Mouse (Mus musculus) megakaryocyte progenitor cell, adult 5-6 weeks (primary cell): Measurements from ENCODE around the gene Slc45a3. TPM values are rescaled to one million over a fixed set of nuclear protein-coding genes. Genes with fewer than 3 reads are reported as not detected.

Source experiments
- ATAC-seq: replicated peaks from 2 replicates; pipeline ENCODE4 v1.8.0; 2016; ENCODE audit warnings: mild to moderate bottlenecking, moderate TSS enrichment, inconsistent platforms; ENCODE audit not compliant: poor library complexity
- total RNA-seq, 2 experiments: library from RNA; stranded (forward) in 1 of 2; stranded (reverse) in 1 of 2; fragments of 157-497, 149-512 nt in 1 of 2; fragments of 200-1000 nt in 1 of 2; gene quantifications; 2 replicates each; pipeline versions ENCODE4 v1.2.3 to v1.2.4; 2015 to 2017

Slc45a3 gene
- total RNA-seq (2015) (1.6 and 2.7 TPM in 2 replicates), total RNA-seq (2017) (1.1 and 1.6 TPM in 2 replicates)

DNA sequence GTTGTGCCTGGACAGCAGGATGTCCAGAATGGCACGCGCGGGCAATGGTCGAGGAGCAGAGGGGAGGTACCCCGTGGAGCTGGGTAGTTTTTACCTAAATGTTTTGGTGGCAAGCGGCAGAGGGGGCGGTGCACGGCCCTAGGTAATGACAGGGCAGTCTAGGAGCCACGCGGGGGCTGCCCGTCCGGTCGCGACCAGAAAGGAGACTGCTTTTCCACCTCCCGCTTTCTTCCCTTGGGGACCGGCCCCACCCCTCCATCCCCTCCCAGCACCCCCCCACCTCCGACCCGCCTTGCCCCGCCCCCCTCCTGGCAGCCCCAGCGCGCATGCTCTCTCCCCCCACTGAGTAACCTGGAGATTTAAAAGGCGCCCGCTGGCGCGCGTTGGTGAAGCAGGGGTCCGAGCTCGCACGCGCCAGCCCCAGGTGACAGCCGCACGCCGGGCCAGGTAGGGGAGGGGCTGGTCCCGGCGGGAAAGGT is at the start of gene Slc45a3:
Gene Slc45a3 (plus strand): TSS at position 362 of the 479 bp plus-strand sequence.
- ATAC-seq, result peak; percentile 32

DNA sequence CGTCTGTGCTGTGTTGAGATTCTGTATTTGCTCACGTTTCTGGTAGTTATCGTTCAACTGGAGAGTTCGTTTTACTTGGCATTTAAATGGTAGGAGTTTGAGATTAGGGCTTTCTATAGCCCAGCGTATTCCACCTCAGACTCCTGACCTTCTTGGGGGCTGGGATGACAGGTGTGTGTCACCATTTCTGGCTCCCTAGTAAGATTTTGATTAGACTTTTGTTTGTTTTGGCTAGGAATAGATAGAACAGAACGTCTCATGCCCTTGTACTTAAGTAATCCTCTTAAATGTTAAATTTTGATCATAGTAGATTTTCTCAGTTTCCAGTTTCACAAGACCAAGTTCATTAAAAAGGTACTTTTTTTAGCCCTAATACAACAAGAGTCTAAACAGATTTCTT is 45.1 kb upstream of the Slc45a3 start:
- no peak for ATAC-seq

DNA sequence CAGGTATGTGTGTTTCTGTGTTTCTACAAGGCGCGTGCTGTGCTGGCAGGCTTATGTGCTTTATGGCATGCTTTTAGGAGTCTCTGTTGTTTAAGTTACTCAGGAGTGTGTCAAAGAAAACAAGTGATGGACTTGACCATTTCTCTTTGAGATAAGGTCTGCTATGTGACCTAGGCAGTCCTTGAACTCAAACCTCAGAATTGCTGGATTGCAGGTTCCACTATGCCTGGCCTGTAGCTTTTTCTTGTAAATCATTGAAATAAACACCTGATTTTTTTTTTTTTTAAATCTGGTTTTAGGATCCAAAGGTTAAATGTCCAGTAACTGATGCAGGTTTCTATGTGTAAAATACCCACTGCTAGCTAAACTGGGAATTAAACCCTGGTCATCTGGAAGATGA is 43.7 kb upstream of the Slc45a3 start:
- ATAC-seq, result no peak

DNA sequence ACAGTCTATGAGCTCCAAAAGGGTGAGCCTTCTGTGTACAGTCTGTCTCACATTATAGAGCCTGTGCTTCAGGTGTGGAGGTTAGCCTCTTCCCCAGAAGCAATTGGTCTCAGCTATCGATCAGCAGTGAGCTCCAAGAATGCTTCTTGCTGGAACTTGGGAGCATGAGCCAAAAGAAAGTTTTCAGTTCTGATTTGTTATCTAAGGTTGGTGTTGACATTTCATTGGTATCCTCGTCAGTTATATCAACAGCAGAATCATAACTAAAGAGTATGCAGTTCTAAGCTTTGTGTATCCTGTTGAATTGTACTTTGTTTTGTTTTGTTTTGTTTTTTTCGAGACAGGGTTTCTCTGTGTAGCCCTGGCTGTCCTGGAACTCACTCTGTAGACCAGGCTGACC is 40.7 kb upstream of the Slc45a3 start:
- ATAC-seq, result no peak

DNA sequence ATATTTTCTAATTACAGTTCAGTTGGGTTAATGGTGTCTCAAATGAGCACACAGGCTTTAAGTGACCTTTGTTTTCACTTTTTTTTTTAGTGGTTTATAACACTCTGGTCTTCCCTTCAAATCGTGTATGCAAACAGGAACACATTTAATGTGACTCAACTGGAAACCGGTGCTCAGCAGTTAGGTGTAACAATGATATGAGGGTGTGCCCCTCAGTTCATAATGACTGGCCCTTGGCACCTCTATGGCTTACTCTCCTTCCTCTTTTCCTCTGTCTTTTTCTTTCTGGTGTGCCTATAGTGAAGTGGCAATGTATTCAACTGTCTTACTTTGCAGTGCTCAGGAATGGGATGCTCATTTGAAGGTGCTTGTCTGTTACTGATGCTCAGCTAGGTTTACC is 29.3 kb upstream of the Slc45a3 start:
- no peak for ATAC-seq

DNA sequence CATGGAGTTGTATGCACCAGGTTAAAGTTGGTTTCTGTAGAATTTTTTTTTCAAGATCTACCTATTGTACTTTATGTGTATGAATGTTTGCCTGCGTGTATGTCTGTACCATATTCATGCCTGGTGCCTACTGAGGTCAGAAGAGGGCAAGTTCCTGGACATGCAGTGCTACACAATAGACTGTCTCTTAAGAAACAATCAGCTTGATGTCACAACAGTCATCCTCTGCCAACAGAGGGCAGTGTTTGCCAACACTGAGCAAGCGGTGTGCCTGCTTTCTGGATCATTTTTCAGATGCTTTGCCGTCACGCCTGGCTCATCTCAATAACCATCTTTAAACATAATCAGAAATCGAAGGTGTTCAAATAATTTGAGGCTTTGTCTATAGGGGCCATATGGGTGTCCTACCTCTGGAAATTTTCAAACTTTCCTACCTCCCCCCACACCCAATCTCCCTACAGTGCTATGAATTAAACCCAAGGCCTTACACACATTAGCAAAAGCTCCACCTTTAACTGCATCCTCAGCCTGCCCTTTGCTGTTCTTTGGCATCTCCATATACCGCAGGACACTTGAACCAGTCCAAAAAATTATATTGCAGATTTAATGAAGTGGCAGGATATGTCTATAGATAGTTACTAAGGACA is 25.0 kb upstream of the Slc45a3 start:
- peak; percentile 88 for ATAC-seq

DNA sequence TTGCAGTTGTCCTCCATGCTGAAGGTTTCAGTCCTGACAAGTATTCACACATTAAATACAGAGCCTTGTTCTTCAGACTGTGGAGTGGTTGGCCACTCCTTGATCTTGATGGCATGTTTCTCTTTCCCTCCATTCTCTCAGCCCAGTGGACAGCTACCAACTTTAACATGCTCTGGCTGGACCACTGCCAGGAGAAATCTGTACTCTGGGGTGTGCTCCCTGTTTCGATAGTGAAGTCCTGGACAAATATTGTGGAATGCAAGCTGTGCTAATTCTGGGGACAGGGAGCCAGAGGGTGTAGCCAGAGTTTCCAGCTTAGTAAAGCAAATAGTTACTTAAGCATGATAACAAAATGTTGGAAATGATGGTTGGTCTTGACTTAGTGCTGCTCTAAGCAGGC is 24.0 kb upstream of the Slc45a3 start:
- no peak for ATAC-seq

DNA sequence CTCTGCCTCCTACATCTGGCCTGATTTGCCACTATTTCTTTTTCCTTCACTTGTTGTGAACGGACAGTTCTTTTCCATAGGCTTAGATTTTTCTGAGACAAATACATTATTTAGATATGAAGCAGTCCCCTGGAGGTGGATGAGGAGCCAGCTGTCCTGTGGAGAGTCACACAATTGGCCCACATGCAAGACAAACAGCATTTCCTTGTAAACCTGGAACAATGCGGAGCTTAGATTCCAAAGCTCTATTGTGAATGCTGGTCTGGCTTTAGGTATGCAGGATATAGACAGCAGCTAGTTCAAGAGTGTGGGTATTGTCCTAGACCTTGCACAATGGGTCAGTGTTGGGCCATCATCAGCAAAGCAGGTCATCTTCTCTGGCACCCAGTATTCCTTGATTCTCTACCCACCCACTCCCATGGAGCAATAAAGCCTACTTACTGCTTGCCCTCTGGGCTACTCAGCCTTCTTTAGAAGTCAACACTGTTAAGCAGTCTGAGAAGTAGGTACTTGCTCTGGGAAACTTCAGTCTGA is 22.0 kb upstream of the Slc45a3 start:
- no peak for ATAC-seq

DNA sequence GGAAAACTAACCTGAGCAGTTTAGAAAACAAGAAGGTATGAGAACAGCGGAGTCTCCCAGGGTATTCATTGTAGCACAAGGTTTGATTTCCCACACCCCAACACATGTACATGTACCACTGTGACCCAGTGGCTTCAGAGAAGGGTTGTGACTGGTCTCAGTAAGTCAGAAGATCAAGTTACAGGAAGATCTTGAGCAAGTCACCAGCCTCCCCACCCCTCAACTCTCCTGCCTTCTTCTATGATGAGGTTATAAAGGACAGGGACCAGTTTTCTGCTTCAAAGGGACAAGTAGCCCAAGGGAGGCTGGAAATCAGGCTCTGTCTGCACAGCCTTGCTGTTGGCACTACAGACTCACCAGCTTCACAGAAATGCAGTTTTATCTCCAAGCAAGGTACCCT is 21.3 kb upstream of the Slc45a3 start:
- ATAC-seq, result no peak

DNA sequence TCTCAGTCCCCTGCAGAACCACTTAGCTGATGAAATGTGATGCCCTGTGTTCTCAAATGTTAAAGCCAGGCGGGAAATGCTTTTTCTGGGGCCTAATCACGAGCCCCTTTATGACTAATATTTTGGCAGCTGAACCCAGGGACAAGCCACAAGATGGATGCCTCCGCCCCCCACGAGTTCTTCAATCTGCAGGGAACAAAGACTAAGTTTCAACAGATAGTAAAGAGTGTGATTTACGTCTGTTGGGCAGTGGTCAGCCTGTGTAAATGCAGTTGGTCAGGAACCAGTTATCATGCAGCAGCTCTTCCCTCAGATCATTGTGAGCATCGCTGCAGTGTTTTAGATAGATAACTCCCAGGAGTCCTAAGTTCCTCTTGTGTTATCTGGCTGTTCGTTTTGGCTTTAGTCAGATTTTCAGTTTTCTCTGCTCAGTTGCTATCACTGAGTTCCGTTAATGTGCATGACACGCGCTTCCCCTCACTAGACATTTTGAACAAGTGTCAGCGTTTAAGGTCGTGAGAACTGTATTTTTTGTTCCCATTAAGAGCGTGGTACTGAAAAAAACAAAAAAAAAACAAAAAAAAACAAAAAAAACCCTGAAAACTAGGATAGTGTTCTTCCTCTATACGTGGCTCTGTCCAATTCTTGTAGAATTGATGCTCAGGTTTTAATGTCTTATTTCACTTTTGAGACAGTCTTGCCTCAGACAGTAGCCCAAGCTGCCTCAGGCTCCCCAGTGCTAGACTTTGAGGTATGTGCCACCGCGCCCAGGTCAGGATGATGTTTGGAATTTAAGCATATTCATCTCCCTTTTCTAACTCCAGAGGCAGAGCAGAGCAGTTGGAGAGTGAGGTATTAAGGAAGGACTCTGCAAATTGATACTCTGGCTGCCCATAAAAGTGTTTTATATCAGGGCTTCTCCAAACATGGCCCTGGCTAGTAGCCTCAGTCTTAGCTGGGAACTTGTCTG is 19.9 kb upstream of the Slc45a3 start:
- ATAC-seq, result peak; percentile 73

DNA sequence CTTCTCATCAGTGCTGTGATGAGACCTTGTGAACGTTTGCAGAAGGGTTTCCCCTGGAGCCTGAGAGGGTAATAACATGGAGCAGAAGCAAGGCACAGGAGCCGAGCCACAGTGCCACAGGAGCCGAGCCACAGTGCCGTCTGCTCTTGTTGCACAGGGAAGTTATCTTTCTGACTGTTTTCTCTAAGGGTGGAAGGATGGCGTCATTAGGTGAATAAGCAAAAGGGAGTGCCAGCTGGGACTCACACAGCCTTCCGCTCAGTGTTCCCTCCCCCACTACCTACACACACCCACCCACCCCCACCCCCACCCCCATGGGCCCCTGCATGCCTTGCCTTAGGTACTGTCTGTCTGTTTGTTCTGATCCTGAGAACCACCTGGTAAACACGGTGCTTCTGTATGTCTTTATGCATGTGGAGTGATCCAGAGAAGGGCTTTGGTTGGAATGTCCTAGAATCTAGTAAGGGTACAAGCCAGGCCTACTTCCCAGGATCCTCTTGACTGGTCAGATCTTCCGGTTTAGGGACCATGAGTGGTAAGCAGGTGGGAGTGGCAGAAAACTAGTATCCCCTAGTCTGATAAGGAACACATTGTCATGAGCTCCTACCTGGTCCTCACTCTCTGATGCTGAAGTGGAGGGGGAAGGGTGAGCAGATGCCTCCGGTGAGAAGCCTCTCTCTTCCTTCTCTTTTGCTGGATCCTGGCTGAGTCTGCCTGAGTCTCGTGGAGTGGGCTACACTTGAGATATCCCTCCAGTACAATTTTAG is 16.9 kb upstream of the Slc45a3 start:
- ATAC-seq, result no peak

DNA sequence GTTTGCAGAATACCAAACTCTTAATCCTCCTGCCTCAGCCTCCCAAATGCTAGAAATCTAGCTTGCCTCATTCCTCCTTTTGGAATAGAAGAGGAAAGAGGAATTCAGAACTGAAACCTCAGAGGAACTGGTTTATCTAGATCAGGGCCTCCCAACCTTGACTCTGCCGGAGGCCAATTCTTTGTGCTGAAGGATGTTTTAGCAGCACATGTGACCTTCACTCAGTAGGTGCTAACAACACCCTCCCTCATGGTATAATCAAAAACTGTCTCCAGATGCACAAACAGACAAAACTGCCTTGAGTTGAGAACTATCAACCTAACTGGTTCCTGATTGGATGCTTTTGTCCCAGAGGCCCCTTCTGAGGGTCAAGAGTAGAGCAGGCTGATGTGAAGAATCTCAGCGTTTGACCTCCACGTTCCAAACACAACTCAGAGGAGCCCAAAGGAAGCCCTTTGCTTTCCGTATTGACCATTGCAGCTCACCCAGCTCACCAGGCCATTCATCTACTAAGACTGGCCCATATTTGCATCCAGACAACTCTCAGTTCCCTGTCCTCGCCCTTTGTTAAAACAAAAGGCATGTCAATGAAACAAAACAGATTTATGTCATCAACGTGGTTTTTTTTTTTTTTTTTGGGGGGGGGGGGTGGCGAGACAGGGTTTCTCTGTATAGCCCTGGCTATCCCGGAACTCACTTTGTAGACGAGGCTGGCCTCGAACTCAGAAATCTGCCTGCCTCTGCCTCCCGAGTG is 16.1 kb upstream of the Slc45a3 start:
- ATAC-seq, result no peak

DNA sequence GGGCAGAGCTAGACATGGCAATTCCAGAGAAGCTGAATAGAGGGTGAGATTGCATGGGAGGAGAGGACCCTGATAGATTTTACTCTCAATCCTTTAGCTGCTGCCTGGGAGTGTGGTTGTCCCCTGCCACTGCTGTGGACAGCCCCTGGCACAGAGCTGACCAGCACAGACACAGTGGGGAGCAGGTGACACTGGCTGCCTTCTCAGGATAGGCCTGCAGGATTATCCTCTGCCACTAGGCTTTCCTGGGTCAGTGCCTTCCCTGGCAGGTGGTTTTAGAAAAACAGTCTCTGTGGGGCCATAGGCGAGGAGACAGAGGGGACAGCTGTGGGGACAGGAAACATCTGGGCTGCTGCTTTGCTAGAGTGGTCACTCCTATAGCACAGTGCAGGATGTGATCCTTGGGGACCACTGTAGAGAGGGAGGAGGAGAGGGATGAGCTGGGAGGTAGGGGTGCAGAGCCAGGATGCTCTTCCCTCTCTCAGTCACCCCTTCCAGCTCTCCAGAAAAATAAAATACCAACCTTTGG is 14.7 kb upstream of the Slc45a3 start:
- ATAC-seq, result 0 out of 2 replicates have a peak, but pooled peaks have one; percentile 5

DNA sequence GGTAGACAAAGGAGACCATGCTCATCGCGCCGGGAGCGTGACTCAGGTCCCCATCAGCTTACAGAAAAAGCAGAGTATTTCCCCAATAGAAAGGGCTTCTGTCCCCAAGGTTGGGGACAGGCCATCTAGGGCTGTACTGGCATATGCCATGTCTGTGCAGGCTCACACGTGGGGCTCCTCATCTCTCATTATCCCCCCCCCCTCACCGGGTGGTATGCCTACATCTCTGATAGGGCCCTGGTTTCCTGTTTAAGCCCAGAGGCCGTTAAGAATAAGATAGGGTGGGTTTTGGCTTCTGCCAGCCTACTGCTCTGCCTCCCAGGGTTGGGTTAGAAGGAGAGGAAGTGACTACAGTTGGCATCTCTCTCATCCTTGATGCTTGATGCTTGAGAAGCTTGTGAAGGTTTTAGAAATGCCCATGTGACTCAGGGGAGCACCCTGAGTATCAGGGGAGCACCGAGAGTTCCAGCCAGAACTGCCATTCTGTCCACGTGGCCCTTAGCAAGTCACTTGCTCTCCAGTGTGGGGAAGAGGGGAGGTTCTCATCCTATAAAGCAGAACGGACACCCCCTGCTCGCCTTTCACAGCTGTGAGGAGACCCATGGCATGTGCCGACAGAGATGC is 8.4 kb upstream of the Slc45a3 start:
- ATAC-seq, result peak; percentile 86

DNA sequence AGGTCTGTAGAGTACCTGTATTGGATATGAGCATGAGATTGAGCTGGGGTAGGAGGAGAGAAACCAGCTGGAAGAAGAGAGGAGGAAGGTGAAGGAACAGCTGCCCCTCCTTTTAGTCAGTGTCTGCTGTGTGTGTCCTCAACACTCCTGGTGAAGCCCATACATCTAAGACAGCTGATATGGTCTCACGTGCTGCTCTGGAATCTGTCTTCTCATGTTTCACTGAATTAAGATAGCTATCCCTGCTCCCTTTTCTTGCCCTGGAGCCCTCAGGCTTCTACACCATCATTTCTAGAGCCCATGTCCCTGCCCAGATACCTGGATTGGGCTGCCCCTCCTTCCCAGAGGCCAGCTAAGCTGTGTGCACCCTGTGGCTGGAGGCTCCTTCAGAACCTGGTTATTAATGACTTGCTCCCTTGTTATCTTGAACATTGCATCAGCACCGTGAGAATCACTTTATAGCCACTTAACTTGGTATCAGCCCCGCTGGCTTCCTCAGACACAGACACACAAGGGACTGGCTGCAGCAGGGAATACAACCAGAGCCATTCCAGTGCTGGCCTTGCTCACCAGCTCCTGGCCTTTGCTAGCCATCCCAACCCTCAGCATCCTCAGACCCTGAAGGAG is 7.5 kb upstream of the Slc45a3 start:
- no peak; the same call in 1 of the 2 replicates for ATAC-seq

DNA sequence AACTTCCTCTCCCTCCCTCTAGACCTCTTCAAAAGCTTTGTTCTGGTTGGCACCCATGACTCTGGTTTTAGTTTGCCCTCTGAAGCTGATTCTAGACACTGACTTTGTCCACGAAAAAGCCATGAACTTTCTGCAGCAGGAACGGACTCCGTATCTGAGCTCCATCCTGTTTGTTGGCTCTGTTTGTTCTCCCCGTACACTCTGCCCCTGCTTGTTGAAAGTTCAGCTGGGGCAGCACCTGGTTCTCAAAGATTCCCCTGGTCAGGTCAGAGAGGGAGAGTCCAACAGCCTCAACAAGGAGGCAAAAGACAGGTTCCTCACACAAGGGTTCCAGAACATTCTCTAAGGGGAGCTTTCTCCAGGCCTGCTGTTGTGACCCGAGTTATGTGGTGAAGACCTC is 5.4 kb upstream of the Slc45a3 start:
- no peak for ATAC-seq

DNA sequence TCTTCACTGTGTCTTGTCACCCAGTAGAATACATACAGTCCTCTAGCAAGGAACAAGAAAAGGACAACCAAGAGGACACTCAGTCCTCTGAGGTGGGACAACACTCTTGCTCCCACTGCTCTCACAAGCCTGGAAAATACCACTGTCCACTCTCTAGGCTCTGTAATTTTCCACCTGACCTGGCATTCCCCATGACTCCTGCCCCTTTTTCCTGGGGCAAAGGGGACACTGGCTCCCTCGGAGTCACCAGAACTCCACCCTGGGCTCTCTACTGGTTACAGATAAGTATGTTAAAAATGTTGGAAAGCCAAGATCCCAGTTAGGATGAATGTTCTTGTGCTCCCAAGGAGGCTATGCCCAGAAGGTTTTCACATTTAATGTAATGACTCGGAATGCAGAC is 1.8 kb upstream of the Slc45a3 start:
- ATAC-seq, result no peak

DNA sequence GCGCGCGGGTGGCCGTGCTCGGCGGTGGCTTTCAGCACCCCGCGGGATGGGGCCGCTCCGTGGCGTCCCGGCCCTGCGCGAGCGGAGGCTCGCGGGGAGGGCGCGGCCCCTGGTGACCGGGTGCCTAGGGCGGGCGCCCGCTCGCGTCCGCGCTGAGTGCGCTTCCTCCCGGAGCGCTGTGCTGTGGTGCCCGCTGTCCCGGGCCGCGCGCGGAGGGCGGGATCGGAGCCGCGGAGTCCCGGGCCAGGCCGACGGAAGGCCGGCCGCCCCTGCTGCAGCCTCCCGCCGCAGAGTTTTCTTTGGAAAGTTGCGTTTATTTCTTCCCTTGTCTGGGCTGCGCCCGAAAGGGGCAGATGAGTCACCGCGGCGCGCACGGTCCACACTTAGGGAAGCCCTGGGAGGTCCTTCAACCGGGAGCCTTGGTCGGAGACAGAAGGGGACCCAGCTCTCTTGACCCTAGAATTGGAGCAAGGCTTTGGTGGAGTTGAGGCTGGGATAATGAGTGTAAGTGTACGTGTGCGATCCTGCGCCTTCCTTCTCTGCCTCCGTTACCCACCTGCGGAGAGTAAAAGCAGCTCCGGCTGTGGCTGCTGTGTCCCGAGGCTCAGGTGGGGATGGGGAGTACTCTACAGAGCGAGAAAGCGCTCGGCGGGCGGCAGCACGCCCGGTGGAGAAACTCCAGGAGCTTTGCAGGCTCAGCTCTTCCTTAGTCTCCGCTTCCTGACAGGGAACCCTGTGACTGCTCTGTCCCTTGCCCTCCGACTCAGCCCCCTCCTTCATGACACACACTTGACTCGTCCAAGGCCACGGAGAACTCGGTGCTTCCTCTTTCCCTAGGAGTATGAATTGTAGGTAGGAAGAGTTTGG is 551 bp downstream of the Slc45a3 start:
- ATAC-seq, result peak; percentile 27
